Mouse (Mus musculus): ENCODE measurements around the gene Wars2.

DNA sequence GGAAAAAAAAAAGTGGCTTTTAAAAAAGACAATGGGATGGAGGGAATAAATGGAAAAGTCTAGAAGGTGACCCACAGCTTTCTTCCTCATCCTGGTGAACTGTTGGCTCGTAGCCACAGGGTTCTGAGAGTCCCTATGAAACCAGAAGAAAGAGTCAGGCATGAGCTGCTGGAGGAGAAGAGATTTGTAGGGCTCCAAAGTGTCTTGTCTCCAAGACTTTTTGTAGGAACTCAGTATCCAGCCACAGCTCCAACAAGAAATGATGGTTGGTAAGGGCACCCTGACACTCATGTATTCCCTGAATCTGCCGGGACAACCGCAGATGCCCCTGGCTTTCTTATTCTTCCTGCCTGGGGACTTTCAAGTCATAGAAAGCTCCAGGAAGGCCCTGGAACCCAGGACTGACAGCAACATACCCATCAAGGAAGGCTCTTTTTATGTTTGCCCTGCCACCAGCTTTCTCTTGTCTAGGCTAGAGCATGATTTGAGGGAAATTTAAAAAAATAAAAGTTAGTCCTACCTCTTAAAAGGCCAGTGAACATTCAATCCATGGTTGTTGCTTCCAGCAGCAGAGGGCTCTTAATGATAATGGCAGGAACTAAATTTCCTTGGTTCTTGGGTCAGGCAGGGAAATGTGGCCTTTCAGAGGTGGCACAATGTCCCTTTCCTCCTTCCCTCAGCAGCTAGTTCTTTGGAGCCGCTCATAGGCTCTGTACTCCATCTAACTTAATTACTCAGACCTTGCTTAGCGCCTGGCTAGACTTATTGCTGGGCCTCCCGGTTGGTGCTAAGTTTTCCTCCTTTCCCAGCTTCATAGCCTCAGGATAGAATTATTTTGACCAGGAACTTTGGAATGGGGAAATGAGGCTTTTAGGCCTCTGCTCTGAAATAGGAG is 110.7 kb downstream of the Wars2 start:
- TF ChIP-seq POLR2A (IDR thresholded peaks at IDR 0.05; ENCODE audit: borderline replicate concordance, low read depth, low read length), result no peak
- TF ChIP-seq CTCF (IDR thresholded peaks at IDR 0.05; ENCODE audit: low read depth, low read length), result no peak
